Mouse (Mus musculus) brain, embryonic 14.5 days (tissue): ENCODE data around the gene Gapvd1. TPM values are rescaled to one million over a fixed set of nuclear protein-coding genes. Genes with fewer than 3 reads are reported as not detected.

Experiments used
- DNase-seq: peaks from one replicate; pipeline ENCODE4 v3.0.0-alpha.2; 2011; ENCODE audit warnings: low read depth
- CTCF ChIP-seq: fragments of 200-500 bp; IDR thresholded peaks from 2 replicates; pipeline ENCODE4 v1.5.1; 2012; ENCODE audit warnings: inconsistent platforms, mild to moderate bottlenecking, moderate library complexity, borderline replicate concordance; ENCODE audit not compliant: insufficient read depth, insufficient read length; ENCODE audit errors: extremely low read depth
- POLR2A ChIP-seq: fragments of 200-500 bp; IDR thresholded peaks from 2 replicates; pipeline ENCODE4 v1.6.1; 2012; ENCODE audit warnings: mild to moderate bottlenecking, inconsistent platforms, borderline replicate concordance; ENCODE audit not compliant: poor library complexity, insufficient read depth, insufficient read length, severe bottlenecking; ENCODE audit errors: extremely low read depth
- polyA plus RNA-seq: library from polyadenylated mRNA; depleted of rRNA; stranded (reverse); fragments of >200 nt; gene quantifications from 2 replicates; pipeline ENCODE4 v1.2.3, GENCODE M21; 2012

Gene Gapvd1
- polyA plus RNA-seq, 1 experiment, result 61.7 TPM

DNA sequence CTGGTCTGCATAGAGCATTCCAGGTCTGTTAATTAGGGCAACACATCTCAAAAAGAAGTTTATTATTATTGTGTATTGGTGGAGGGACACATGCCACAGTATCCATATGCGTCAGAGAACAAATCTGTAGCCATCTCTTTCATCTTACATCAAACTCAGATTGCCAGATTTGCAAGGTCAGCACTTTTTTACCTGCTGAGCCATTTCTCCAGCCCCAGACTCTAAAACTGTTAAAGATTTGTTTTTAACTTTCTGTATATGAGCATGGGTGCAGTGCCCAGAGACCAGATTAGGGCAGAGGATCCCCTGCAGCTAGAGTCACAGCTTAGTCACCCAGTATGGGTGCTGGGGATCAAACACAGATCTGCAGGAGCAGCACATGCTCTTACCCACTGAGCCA is 18.4 kb downstream of the Gapvd1 start:
- DNase-seq, result no peak
- no peak for TF ChIP-seq CTCF

DNA sequence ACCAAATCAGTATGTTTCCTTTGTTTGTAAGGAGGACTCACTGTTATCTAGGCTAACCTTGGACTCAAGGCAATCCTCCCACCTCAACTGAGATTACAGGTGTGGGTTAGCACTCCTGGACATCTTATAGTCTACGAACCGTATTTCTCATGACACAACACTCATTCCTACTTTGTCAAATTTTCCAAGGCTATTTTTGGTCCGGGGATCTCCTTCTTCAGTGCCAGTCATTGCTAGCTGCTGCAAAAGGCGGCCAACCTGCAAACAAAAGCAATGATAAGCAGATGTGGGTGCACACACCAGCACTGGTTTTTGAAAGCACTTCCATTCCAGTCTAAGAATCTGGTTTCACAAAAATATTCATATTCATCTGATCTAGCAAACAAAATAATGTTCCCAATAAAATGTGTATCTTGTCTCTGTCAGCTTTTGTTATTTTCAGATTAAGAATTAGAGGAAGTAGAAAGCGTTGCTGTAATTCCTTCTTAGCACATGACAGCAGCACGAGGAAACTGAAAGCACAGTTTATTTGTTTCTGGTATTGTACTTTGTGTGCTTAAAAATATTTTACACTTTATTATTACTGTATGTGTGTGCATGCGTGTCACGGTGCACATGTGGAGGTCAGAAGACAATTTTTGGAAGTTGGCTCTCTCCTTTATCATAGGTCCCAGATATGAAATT is 27.8 kb downstream of the Gapvd1 start:
- no peak for DNase-seq
- TF ChIP-seq POLR2A (no peak), CTCF (no peak)

DNA sequence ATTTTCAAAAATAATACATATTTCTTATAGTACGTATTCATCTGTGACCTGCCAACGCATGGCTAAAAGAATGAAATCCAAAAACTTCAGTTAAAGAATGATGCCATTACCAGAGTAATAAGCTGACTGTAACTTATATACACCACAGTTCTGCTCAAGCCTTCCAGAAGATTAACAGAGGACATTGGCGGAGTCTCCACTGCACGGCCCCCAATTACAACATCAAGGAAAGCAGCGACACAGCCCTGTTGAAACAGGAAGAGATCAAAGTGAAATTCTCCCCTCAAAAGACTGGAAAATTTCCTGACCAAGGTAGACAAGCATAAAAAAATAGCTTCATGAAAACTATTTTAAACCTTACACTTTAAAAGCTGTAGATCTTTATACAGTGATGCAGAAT is 29.8 kb downstream of the Gapvd1 start:
- DNase-seq, result no peak
- TF ChIP-seq POLR2A, result no peak
- TF ChIP-seq CTCF, result no peak

DNA sequence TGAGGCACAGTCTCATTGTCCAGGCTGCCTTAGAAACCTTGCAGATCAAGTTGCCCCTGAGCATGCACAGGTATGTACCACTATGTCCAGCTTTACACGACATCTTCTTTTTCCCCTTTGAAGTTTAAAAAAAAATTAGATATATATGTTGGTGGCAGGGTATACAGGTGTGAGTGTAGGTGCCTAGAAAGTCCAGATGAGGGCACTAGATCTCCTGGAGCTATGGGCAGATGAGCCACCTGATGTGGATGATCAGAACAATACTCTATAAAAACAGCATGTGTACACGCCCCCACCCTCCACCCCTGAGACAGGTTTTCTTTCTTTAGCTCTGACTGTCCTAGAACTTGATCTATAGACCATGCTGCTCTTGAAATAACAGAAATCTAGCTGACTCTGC is 36.8 kb downstream of the Gapvd1 start:
- TF ChIP-seq POLR2A (no peak), CTCF (no peak)
- DNase-seq, result no peak

DNA sequence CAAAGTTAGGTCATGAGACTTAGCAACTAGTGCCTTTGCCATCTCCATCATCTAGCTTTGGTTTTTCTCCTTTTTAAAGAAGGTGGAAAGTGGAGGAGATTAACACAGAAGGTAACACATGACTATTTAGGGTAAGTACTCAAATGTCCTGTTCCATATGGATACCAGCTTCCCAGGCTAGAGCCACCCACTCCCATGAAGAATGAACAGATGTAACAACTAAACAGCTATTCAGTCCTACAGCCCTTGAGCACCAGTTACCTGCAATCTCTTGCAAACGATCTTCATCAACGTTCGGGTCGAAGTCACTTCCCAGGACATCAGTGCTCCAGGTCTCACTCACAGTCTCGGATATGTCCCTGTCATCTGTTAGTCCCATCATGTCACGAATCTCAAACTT is 43.1 kb downstream of the Gapvd1 start:
- no peak for DNase-seq
- TF ChIP-seq CTCF (no peak), POLR2A (no peak)

DNA sequence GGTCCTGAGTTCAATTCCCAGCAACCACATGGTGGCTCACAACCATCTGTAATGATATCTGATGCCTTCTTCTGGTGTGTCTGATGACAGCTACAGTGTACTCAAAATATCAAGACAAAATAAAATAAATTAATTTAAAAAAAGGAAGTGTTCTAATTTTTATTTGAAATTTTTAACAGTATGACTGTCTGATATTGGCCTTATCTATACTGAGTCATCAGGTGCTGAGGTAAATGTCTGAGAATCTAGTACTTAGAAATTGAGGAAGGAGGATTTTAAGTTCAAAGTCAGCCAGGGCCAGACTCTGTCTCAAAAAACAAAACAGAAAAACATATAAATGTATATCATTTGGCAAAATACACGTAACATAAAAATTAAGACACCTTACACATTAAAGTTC is 46.4 kb downstream of the Gapvd1 start:
- DNase-seq, result no peak
- TF ChIP-seq CTCF (no peak), POLR2A (no peak)

DNA sequence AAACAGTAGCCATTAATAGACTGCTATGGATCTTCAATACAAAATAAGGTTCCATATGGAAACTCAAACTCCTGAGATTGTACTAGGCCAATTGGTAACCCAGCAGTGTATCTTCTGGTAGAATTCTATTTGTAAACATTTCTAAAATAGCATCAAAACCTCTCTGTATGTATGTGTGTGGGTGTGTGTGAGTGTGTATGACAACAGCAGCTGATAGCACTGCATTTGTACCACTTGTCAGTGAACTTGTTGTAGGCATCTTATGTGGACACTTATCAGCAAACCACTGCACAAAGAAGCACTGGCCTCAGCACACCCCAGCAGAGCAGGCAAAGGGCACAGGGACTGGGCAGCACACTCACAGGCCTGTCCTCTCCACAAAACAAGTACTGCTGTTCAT is 58.4 kb downstream of the Gapvd1 start:
- TF ChIP-seq POLR2A (no peak), CTCF (no peak)
- no peak for DNase-seq

DNA sequence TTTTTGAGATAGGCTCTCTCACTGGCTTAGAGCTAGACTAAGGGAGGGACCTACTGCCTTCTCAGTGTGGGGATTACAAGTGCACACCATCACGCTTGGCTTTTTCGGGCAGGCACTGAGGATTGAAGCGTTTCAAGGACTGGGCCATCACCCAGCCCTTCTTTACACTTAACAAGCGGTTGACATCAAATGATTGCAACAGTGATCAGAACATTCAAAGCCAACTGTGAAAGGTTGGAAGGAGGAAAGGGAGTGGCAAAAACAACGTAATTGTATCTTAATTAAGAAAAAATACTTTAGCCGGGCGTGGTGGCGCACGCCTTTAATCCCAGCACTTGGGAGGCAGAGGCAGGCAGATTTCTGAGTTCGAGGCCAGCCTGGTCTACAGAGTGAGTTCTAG is 62.2 kb downstream of the Gapvd1 start:
- TF ChIP-seq CTCF (no peak), POLR2A (no peak)
- no peak for DNase-seq

DNA sequence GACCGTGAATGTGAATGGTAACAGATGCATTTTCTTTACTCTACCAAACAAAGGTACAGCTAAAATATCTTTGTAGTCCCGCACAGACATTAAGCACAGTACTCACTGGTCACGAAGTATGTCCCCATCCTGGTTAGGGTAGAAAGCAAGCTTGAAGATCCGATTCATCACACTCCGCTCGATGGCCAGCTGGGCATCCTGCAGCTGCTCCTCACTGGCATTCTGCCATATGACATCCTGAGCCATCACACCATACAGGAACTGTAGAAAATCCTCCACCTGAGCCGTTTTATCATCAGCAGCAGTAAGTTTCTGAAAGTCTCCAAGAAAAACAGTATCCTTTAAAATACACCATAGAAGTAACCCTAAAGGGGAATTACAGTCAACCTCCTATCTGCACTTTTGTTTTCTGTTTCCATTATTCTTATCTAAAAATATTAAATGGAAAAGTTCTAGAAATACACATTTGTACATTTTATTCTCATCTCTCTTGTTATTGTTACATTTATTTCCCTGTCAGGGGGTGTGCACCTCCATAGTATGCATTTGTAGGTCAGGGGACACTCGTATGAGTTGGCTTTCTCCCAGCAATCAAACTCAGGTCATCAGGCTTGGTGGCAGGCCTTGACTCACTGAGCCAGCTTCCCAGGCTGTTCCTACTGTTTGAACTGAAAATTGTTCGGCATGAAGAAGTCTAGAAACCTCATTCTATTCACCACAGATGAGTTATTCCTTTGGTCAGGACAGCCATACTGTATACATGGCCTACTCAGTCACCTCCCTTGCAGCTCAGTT is 70.8 kb downstream of the Gapvd1 start:
- TF ChIP-seq POLR2A (no peak), CTCF (no peak)
- peak; percentile 33 for DNase-seq

DNA sequence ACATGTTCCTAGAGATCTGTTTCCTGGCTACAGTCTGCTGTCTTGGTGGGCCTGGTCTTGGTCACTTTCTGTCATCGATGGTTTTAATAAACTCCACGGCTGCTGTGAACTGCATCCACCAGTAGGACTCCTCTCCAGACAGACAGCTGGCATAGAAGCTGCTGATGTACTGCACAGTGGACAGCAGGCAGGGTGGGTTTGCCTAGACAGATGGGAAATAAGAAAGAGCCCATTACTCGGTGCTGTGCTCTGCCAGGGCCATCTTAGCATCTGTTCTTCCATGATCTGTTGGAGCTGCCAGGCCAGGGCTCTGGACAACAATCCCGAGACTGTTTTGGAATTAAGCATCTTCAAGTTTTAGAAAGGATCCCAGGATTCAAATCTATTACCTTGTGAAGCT is 77.1 kb downstream of the Gapvd1 start:
- DNase-seq, result no peak
- TF ChIP-seq POLR2A (no peak), CTCF (no peak)

DNA sequence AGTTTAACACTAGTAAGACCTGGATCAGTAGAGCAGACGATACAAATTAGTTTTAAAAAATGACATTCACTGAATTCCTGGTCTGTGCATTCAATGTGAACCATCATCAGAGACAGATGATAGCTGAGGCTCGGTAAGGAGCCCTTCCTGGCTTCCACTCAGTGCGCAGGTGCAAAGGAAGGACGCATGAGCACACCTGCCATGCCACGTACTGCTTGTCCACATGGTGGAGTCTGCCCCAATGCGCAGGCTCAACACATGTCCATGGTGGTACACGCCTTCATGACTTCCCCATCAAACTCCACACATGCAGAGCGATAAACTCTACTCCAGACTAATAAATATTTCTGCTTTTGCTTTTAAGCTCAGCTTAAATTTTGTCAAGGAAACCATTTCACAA is 78.0 kb downstream of the Gapvd1 start:
- TF ChIP-seq CTCF (no peak), POLR2A (no peak)

DNA sequence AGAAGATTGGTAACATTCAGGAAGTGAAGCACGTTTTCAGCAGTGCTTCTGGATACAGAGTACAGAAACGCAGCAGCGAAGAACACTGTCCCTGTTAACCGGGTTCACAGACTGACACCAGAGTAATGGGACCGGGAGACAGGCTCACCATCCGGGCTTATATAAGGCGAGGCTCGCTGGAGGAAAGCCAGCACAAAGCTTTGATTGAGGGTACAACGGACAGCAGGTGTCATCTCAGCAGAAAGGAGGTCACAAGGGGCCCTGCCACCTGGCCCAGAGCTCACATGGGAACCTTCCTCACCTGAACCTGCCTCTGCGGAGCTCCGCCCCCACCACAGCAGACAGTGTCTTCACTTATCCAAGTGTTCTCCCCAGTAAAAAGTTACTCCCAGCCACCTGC is 81.2 kb downstream of the Gapvd1 start:
- no peak for TF ChIP-seq CTCF
- no peak for TF ChIP-seq POLR2A
- no peak for DNase-seq

More for the DNA sequence above, 78.0 kb downstream of the Gapvd1 start:
- no peak for DNase-seq
